Mouse (Mus musculus) liver, embryonic 11.5 days (tissue): ENCODE measurements at regions not wholly inside any gene's neighbourhood (a gene's known extent, or its start where the extent isn't known, plus 50 kb on each side); places are given as distances from the start of the nearest gene placed in this dataset.

Experiments used
- ATAC-seq: fragments of 200-750 bp; cut with Nextera tagmentation; replicated peaks from 2 replicates; pipeline ENCODE4 v1.8.0; 2017; ENCODE audit warnings: moderate number of reproducible peaks, mild to moderate bottlenecking, moderate TSS enrichment, moderate library complexity; ENCODE audit not compliant: low FRiP score
- DNase-seq: peaks from one replicate; pipeline ENCODE4 v3.0.0-alpha.2; 2017; ENCODE audit warnings: low spot score
- H3K27ac ChIP-seq: fragments of 300-500 bp; sonication (generic); 2 replicates; pipeline ENCODE4 v1.5.1; 2014; ENCODE audit warnings: mild to moderate bottlenecking, low read depth, low read length, control low read depth
- H3K27me3 ChIP-seq: fragments of 300-500 bp; sonication (generic); replicated peaks from 2 replicates; pipeline ENCODE4 v1.6.1; 2014; ENCODE audit warnings: low read length, mixed read lengths; ENCODE audit not compliant: control insufficient read depth, insufficient read depth
- H3K36me3 ChIP-seq: fragments of 300-500 bp; sonication (generic); 2 replicates; pipeline ENCODE4 v1.6.1; 2014; ENCODE audit warnings: mild to moderate bottlenecking, low read length, moderate library complexity, mixed read lengths; ENCODE audit not compliant: control insufficient read depth, insufficient read depth
- H3K4me1 ChIP-seq: fragments of 300-500 bp; sonication (generic); replicated peaks from 2 replicates; pipeline ENCODE4 v1.6.1; 2014; ENCODE audit warnings: low read length, mixed read lengths; ENCODE audit not compliant: control insufficient read depth, insufficient read depth
- H3K4me2 ChIP-seq: fragments of 300-500 bp; sonication (generic); 2 replicates; pipeline ENCODE4 v1.6.1; 2014; ENCODE audit warnings: mild to moderate bottlenecking, control low read depth, moderate library complexity
- H3K4me3 ChIP-seq: fragments of 300-500 bp; sonication (generic); 2 replicates; pipeline ENCODE4 v1.5.1; 2014; ENCODE audit warnings: low read depth, low read length, control low read depth
- H3K9ac ChIP-seq: fragments of 300-500 bp; sonication (generic); 2 replicates; pipeline ENCODE4 v1.6.1; 2014; ENCODE audit warnings: low read depth, low read length, control low read depth
- H3K9me3 ChIP-seq: fragments of 300-500 bp; sonication (generic); 2 replicates; pipeline ENCODE4 v1.6.1; 2016; ENCODE audit warnings: low read length, inconsistent platforms, mixed read lengths; ENCODE audit not compliant: control insufficient read depth
- WGBS: fragments of 180-500 bp; shearing (Covaris S2); extraction: QIAGEN DNeasy Blood & Tissue Kit; methylation state at CpG from one replicate; pipeline ENCODE4 v1.1.7; 2014; 5-methylcytosine and 5-hydroxymethylcytosine counted together

DNA sequence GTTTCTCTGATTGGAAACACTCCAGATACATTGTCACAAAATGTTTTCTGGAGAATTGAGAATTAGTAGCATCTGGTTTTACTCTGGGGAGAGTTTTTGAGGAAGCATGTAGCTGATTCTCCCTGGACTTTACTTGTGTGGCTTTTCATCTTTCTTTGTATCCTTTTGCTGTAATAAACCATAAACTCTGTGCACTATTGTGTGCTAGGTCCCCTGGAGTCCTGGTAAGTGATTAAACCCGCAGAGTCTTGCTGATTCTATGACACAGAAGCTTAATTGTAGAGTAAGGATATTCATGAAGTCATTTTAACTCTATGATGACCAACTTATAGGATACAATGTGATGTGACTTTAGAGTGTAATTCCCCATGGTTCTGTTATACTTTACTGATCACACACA lies 486.1 kb upstream of the Slc39a10 start:
- H3K27me3 ChIP-seq = no peaks in the 10 kb centered on the region
- no peak for DNase-seq
- no peak for ATAC-seq

DNA sequence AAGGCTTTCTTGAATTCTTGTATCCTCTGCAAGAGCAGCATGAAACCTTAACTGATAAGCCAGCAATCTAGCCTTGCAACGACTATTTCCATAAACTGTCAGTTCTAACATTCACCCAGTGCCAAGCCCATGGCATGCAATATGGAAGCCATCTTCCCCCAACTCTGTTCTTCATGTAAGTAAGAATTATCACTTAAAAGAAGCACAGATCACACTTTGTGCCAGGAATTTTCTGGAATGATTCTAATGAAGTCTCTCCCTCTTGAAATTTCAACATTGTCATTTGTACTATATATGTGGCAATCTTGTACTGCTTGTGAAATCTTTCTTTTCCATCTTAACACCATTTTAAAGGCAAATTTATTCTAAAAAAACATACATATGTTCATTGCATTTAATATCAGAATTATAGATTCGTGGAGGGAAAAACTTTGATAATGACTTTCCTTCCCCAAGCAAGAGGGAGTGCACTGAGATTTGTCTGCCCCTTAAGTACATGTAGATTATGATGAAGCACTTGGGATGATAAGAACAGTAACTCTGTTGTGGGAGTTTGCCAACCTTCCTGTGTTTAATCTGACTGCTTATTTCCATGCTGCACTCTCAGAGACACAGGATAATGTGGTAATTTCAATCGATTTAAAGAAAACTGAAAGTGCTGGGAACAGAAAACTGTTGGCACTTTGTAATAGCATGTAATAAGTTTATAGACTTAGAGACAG lies 447.2 kb upstream of the Slc39a10 start:
- ATAC-seq (no peak), DNase-seq (no peak)
- no peak overlapping the region for H3K9ac ChIP-seq

More for the DNA sequence above, 486.1 kb upstream of the Slc39a10 start:
- 34% methylated on average over 1 of the region's 1 CpGs for WGBS
- Histone ChIP-seq H3K9me3 (no peaks in the 10 kb centered on the region), H3K9ac (no peak overlapping the region), H3K4me3 (no peak overlapping the region), H3K4me2 (no peak overlapping the region), H3K4me1 (no peaks in the 10 kb centered on the region), H3K27ac (no peak overlapping the region), H3K36me3 (no peaks in the 10 kb centered on the region)

DNA sequence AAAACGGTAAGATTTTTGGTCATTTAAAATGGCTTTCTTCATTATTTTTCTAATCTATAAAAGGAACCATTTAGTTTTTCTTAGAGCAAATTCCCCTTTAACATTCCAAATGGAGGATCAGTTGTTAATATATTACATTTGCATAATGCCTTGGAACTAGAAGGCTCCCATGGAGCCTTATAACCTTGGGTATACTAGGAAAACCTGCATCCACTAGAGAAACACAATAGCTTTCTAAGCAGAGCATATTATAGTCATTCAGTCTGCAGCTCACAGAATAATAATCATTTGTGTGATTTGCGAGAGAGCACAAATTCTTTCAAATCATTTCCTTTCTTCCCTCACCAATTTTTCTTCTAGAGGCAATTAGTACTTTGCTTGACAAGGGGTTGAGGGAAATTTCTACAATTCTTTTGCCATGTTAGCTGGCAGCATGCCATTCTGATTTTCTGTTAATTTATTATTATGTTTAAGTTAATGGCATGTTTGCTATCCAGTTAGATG lies 418.0 kb upstream of the Slc39a10 start:
- no peak overlapping the region for H3K4me2 ChIP-seq
- no peak for ATAC-seq
- WGBS = 77% methylated on average over 2 of the region's 2 CpGs

More for the DNA sequence above, 447.2 kb upstream of the Slc39a10 start:
- Histone ChIP-seq H3K27ac (no peak overlapping the region), H3K4me1 (no peaks in the 10 kb centered on the region), H3K36me3 (no peaks in the 10 kb centered on the region), H3K4me3 (no peak overlapping the region), H3K4me2 (no peak overlapping the region), H3K27me3 (no peaks in the 10 kb centered on the region), H3K9me3 (no peaks in the 10 kb centered on the region)
- 64% methylated on average over 3 of the region's 3 CpGs for WGBS

DNA sequence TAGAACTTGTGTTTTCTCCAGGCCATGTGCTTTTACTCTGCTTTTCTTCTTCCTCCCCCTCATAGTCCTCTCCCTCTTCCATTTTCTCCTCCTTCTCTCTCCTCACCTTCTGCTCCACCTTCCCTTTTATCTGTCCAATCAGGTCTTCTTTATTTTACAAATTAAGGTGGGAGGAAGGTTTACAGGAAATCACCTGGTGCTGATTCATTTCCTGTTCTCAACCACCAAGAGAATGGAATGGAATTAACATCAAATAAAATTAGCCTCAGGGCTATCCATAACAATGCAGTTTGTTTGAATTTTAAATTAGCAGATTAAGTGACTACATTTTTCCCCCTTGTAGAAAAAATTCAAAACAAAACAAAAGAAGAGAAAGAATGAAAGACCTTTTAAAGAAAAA lies 414.3 kb upstream of the Slc39a10 start:
- ATAC-seq (no peak), DNase-seq (no peak)
- H3K4me3 ChIP-seq = no peak overlapping the region
- H3K4me1 ChIP-seq = no peaks in the 10 kb centered on the region
- H3K27ac ChIP-seq = no peak overlapping the region
- H3K4me2 ChIP-seq = no peak overlapping the region
- H3K9me3 ChIP-seq = no peaks in the 10 kb centered on the region
- no peaks in the 10 kb centered on the region for H3K27me3 ChIP-seq
- no peak overlapping the region for H3K9ac ChIP-seq
- no peaks in the 10 kb centered on the region for H3K36me3 ChIP-seq

More for the DNA sequence above, 418.0 kb upstream of the Slc39a10 start:
- Histone ChIP-seq H3K27ac (no peak overlapping the region), H3K4me1 (no peaks in the 10 kb centered on the region), H3K36me3 (no peaks in the 10 kb centered on the region), H3K9me3 (no peaks in the 10 kb centered on the region), H3K9ac (no peak overlapping the region), H3K27me3 (no peaks in the 10 kb centered on the region), H3K4me3 (no peak overlapping the region)
- no peak for DNase-seq

DNA sequence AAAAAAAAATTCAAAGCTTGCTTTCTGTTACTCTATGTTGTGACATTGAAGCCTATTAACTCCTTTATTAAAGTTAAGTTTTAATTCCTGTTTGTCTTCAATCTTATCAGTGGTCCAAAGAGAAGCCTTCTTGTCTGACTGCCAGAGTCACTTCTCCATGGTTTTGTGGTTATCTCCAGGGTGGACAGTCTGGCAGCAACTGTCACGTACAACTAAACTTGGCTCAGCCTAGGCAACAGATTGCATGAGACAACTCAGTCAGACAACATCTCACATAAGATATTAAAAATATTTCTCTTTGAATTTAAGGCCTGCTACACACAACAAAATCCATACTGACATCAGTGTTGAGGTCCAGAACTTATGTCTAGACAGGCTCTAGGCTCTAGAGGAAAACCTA lies 406.7 kb upstream of the Slc39a10 start:
- H3K4me3 ChIP-seq = no peak overlapping the region
- H3K27ac ChIP-seq = no peak overlapping the region
- DNase-seq = no peak
- no peaks in the 10 kb centered on the region for H3K9me3 ChIP-seq
- H3K4me2 ChIP-seq = no peak overlapping the region
- H3K36me3 ChIP-seq = no peaks in the 10 kb centered on the region
- H3K27me3 ChIP-seq = no peaks in the 10 kb centered on the region
- ATAC-seq = no peak
- no peak overlapping the region for H3K9ac ChIP-seq
- WGBS = 71% methylated on average over 1 of the region's 1 CpGs
- H3K4me1 ChIP-seq = no peaks in the 10 kb centered on the region

DNA sequence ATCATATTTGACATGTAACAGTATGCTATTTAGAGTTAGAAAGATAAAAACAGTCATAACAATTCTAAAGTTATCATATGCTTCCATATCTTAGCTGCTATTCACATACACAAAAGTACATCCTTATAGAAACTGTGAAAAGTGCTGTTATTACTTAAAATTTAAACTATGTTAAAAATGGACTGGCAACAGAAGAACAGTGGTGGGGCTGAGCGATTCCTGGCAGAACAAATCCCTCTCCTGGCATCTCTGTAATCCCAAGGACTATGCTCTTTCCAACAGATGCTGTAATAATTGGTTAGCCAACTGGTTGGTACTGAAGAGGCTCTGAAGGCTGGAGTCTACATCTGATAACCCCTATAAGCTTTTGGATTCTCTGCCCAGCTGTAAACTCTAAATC lies 393.0 kb upstream of the Slc39a10 start:
- H3K27ac ChIP-seq = no peak overlapping the region
- no peaks in the 10 kb centered on the region for H3K27me3 ChIP-seq
- no peaks in the 10 kb centered on the region for H3K4me1 ChIP-seq
- H3K9me3 ChIP-seq = no peaks in the 10 kb centered on the region
- no peak overlapping the region for H3K4me2 ChIP-seq
- DNase-seq (no peak), ATAC-seq (no peak)
- H3K36me3 ChIP-seq = no peaks in the 10 kb centered on the region
- 77% methylated on average over 1 of the region's 1 CpGs for WGBS
- no peak overlapping the region for H3K4me3 ChIP-seq
- no peak overlapping the region for H3K9ac ChIP-seq

DNA sequence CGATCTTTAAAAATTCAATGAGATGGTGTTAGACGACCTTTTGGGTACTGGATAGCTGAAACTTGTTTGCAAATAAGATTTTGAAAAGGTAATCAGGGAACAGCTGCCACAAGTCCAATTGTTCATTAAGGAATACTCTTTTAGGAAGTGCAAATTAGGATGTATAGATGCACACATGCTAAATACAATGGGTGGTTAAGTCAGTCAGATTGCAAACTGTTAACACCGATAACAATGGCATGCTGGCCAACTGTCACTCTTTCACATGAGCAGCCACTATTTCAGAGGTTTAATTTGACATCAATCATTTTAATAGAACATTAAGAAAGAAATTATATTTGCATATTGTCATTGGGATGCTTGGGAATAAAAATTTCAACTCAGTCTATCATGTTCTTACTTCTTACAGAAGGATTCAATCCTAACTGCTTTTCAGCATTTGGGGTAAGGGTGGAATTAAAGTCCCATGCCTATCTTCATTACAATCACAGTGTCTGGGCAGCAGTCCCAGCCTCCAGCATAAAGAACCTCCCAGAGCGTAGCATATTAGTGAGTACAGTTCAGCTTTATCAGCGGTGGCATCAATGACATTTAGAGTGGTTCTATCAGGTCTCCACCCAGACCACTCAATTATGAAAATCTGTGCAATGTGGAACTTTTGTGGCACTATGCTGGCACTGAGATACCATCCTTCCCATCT lies 385.8 kb upstream of the Slc39a10 start:
- Histone ChIP-seq H3K36me3 (no peaks in the 10 kb centered on the region), H3K27me3 (no peaks in the 10 kb centered on the region), H3K4me3 (no peak overlapping the region), H3K27ac (no peak overlapping the region), H3K4me1 (no peaks in the 10 kb centered on the region), H3K9me3 (no peaks in the 10 kb centered on the region), H3K4me2 (no peak overlapping the region), H3K9ac (no peak overlapping the region)
- DNase-seq (no peak), ATAC-seq (no peak)
- 76% methylated on average over 5 of the region's 5 CpGs for WGBS

DNA sequence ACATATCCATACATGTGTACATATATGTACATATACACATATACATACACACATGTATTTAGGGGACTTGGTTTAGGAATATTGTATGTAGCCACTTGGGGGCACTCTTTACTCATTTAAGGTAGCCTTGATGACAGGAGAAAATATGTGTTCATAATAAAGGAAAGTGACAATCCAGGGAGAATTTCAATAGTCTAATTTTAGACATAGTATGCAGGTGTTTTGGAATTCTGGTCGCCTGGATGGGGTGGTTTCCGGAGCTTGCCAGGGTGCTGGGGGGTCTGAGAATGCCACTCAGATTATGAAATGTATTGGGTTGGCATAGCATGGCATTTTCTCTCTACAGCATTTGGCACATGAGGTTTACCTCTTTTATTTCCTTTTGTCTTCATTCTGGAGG lies 385.2 kb upstream of the Slc39a10 start:
- WGBS = 33% methylated on average over 2 of the region's 2 CpGs

DNA sequence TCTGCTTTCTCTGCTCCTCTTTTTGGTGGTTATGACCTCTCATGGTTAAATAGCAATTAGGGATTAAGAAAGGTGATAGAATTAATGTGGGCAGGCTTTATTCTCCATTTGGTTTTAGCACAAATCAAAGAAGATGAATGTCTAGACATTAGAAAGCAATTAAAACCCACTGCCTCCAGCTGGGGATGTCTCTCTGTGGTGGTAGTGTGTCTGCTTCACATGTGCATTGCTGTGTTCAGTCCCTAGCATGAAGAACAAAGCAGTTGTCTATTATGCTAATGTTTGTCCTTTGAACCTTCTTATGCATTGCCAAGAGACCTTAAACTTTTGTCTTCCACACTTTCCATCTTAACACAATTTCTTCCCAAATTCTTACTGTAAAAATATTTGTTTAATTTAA lies 379.5 kb upstream of the Slc39a10 start:
- H3K36me3 ChIP-seq = no peaks in the 10 kb centered on the region
- H3K4me2 ChIP-seq = no peak overlapping the region
- H3K4me1 ChIP-seq = no peaks in the 10 kb centered on the region
- H3K9ac ChIP-seq = no peak overlapping the region
- no peak overlapping the region for H3K4me3 ChIP-seq
- H3K27ac ChIP-seq = no peak overlapping the region
- H3K9me3 ChIP-seq = no peaks in the 10 kb centered on the region
- no peak for DNase-seq
- H3K27me3 ChIP-seq = no peaks in the 10 kb centered on the region
- ATAC-seq = no peak

More for the DNA sequence above, 385.2 kb upstream of the Slc39a10 start:
- DNase-seq (no peak), ATAC-seq (no peak)
- Histone ChIP-seq H3K9ac (no peak overlapping the region), H3K4me1 (no peaks in the 10 kb centered on the region), H3K4me2 (no peak overlapping the region), H3K27me3 (no peaks in the 10 kb centered on the region), H3K27ac (no peak overlapping the region), H3K4me3 (no peak overlapping the region), H3K9me3 (no peaks in the 10 kb centered on the region), H3K36me3 (no peaks in the 10 kb centered on the region)
